Mouse (Mus musculus) kidney, adult 2 months (tissue): ENCODE measurements at regions not wholly inside any gene's neighbourhood (a gene's known extent, or its start where the extent isn't known, plus 50 kb on each side); places are given as distances from the start of the nearest gene placed in this dataset.

Experiments
- CTCF ChIP-seq: fragments of 200-500 bp; conservative IDR thresholded peaks from 2 replicates; pipeline ENCODE4 v1.5.1; 2011; ENCODE audit warnings: low read depth, mild to moderate bottlenecking, control low read depth, low read length, moderate library complexity, mixed read lengths; ENCODE audit not compliant: insufficient read depth, insufficient read length
- POLR2A ChIP-seq: fragments of 200-500 bp; IDR thresholded peaks from one replicate; pipeline ENCODE4 v1.6.1; 2011; ENCODE audit warnings: low read depth, low read length, control low read depth

- no peak for TF ChIP-seq CTCF
- no peak for TF ChIP-seq POLR2A
Measured at GRCm38 (mm10) chr7:142599942-142600341, 66.7 kb downstream of the Igf2 start.
